Mouse (Mus musculus): ENCODE data around the gene Kcnj4.

The Kcnj4 gene

GRCm38 (mm10) chr15:79455106-79455810 lies 49.8 kb downstream of the Kcnj4 start, which contains the start of gene Csnk1e:
Gene Csnk1e, minus strand, starts transcription at chr15:79455566.
- DNase-seq = peak; percentile 30 to 48

DNA sequence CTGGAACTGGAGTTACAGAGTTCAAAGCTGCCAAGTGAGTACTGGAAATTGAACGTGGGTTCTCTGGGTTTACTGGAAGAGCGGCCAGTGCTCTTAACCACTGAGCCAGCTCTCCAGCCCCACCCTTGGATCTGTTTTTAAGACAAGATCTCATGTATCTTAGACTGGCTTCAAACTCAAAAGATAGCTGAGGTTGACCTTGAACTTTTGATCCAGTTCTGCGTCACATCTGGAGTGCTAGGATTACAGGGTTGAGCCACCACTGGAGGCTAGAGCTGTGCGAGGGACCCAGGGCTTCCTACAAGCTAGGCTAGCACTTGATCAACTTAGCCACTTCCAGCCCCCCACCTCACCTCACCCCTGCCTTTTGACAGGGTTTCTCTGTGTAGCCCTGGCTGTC lies 51.2 kb downstream of the Kcnj4 start:
- no peak for DNase-seq

GRCm38 (mm10) chr15:79448041-79448440 lies 57.0 kb downstream of the Kcnj4 start:
- no peak for DNase-seq

DNA sequence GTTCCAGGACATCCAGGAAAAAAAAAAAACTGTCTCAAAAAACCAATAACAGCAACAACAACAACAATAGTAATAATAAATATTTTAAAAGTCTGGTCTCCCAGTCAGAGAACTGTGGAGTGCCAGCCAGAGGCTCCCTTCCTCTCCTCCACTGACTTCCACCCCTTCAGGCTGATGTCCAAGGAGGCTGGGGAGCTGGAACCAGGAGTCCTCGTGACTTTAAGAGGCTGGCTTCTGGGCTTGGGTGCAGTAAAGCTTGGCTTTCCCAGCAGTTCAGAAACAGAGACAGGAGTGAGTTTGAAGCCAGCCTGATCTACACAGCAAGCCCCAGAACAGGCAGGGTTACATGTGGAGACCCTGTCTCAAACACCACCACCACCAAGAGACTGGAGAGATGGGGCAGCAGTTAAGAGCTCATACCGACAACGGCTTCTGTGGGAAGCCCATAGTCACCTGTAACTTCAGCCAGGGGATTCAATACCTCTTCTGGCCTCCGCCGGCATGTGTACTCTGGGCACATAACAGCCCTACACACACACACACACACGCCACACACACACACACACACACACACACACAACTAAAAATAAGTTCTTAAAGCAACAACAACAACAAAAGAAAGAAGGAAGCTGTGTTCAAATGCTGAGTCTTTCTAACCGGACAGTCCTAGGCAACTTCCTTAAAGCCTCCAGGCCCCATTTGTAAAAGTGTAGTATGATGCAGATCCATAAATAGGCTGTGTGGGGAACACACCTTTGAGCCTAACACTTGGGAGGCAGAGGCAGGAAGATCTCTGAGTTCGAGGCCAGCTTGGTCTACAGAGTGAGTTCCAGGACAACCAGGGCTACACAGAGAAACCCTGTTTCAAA lies 59.0 kb downstream of the Kcnj4 start:
- no peak for DNase-seq

DNA sequence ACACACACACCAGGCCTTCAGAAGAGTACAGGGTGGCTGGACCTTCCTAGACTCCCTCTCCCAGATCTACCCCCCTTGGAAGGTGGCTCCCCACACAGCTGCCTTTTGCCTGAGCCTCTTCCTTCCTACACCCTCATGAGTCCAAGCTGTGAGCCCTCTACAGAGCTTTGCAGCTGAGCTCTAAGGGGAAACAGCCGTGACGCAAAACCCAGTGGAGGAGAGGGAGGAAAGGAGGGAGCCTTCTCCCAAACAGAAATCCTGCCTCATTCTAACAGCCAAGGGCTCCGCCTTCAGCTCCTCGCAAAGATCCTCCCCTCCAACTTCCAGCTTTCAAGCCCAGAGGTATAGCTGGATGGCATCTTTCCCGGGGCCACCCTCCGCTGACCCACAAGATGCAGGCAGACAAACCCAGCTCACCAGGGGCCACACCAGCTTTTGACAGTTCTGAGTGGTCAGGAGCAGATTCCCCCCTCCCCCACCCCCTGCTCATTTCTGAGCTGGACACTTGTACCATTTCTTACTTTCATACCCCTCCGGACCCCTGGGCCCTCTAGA lies 61.1 kb downstream of the Kcnj4 start:
- DNase-seq = no peak

GRCm38 (mm10) chr15:79442961-79443518 lies 62.0 kb downstream of the Kcnj4 start:
- no peak for DNase-seq

GRCm38 (mm10) chr15:79442257-79442611 lies 62.8 kb downstream of the Kcnj4 start:
- DNase-seq = no peak

- peak; percentile 81 to 88 for DNase-seq
These were observed 63.4 kb downstream of the Kcnj4 start for GRCm38 (mm10) chr15:79441331-79442256.

DNA sequence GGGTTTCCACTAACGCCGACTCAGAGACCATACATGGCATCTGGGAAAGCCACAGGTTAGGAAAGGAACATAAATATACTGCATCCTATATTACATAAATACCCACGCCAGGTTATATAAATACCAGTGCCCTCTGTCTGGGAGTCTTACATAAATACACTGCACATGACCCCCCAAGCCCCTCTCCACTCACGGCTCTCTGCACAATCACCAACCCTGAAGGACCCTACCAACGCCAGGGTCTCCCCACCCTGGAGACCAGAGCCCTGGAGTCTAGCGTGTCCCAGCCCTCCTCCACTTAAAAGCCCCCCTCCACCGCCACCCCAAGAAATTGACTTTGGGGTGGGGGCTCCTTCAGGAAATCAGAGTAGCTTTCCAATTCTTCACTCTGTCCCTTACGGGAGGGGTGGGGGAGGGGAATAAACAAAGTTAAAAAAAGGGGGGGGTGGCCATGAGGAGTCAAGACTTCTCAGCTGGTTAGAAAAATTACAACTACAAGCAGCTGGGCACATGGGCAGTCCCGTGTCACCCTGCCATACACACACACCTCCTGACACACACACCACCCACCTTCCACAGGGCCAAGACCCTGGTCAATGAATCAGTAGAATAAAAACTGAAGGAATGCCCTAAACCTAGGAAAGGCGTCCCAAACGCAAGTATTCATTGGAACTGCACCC lies 64.2 kb downstream of the Kcnj4 start:
- no peak for DNase-seq

DNA sequence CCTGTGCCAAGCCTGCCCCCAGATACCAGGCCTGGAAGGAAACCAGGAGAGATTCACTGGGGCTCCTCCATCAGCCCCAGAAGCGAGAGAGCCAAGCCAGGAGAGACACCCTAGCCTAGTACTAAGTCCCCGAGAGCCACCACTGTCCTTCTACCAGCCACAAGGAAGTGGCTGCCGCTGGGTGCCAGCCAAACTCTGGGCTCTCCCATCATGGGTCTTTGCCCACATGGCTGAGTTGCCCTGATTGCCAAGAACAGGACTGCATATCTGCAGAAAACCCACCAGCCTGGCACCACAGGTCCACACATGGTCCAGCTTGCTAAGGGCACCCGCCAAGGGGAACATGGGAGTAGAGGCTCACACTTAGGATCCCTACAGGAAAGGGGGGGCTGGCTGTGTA lies 64.8 kb downstream of the Kcnj4 start:
- peak; percentile 53 to 64 for DNase-seq

DNA sequence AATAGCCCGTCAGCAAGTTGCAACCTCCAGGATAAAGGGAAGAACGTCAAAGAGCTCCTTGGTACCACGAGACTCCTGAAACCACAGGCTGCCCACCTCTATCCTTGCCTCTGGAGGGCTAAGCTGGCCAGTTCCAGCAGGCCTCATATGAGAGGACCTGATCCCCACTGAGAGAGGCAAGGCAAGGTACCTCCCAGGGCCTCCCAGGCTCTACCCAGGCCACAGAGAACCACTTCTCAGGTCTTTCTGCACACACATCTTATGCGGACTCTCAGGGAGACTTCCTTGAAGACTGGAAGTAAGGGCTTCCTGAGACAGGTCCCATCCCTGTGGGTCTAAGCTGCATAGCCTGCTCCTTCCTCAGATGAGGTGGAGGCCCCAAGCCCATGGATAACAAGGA lies 65.7 kb downstream of the Kcnj4 start:
- DNase-seq = no peak

GRCm38 (mm10) chr15:79438816-79439215 lies 66.2 kb downstream of the Kcnj4 start:
- no peak for DNase-seq

- no peak for DNase-seq
These were observed 66.7 kb downstream of the Kcnj4 start for GRCm38 (mm10) chr15:79438209-79438810.

DNA sequence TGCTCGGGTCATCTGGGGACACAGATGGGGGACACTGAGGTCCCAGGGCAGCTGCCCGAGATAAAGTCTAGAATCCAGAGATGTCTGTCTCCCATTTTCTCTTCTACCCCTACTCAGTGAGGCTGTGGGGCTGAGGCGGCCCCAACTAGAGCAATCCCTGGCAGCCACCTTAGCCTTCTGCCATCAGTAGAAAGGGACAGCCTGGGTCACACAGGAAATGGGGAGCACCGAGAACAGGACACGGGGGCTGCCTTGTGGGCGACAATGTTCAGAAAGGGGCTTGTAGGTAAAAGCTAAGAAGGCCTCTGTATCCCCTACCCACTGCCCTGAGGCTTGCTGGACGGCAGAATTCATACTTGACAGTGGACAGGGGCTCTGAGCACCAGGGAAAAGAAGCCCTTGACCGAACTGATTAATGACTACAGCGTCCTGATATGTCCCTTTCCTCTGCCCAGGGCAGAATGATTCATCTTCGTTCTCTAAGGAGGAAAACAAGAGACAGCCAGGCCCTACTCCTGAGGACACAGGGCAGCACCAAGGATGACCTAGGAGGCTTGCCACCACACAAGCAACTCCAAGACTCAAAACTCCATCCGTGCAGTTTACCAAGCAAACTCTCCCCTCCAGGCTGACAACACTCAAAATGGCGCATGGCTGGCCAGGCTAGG lies 67.4 kb downstream of the Kcnj4 start:
- DNase-seq = no peak

DNA sequence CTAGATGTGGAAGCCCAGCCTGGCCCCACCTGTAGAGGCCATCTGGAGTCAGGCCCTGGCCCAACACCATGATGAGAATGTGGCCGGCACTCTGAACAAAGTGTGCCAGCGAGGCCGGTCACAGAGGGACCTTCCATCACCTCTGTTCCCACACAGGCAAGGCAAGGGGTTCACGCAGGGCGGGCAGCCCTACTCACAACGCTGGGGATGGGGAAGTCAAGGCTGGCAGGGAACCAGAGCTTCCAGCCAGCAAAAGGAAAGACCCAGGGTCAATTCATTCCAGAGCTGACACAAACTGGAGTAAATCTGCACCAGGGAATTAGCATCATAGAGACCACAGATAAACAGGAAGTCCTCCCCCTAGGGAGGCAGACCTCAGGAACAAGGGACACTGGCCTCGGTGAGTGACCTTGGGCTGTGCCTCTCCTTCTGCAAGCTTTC lies 68.5 kb downstream of the Kcnj4 start:
- DNase-seq = peak; percentile 73 to 77

DNA sequence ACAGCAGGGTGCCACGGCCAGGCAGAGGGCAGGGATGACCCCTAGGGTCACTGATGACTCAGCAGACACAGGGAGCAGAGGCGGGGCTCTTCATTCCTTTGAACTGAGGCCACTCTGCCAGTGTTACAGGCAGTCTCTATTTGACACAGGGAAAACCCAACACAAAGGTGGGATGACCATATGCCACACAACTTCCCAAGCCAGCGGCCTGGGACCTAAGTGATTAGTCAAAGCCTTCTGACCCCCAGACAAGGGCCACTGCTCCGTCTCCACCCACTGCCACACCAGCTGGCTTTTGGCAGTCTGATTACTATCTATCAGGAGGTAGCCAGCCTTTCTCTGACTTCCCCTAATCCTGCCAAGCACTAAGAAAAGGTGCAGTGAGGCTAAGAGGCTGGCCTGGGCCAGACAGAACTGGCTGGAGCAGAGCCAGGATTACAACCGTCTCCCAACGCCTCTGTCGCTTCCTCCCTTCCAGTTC lies 69.8 kb downstream of the Kcnj4 start:
- no peak for DNase-seq

Data from cerebellum, postnatal 36 days (tissue).